Mouse (Mus musculus) E14TG2a.4 (cell line): Measurements from ENCODE around the gene Tmppe.
A peak's percentile ranks its signal among the peaks of the same experiment; 100 is the strongest.
"Not testable (repeated sequence)": the region's sequence is repeated elsewhere in the genome, so short reads cannot be mapped to it uniquely, and the experiment has no call there.

Source experiments
- H3K27me3 ChIP-seq: 2 replicates; pipeline ENCODE4 v1.6.1; 2014; ENCODE audit warnings: low read length, control low read depth; ENCODE audit not compliant: insufficient read depth
- H3K36me3 ChIP-seq: 2 replicates; pipeline ENCODE4 v1.6.1; 2014; ENCODE audit warnings: low read length, control low read depth; ENCODE audit not compliant: insufficient read depth
- H3K4me1 ChIP-seq: replicated peaks from 2 replicates; pipeline ENCODE4 v1.6.1; 2014; ENCODE audit warnings: low read depth, low read length, control low read depth
- H3K4me3 ChIP-seq: replicated peaks from 2 replicates; pipeline ENCODE4 v1.5.1; 2014; ENCODE audit warnings: mild to moderate bottlenecking, low read length
- H3K9me3 ChIP-seq: 2 replicates; pipeline ENCODE4 v1.6.1; 2014; ENCODE audit warnings: low read length, control low read depth
- CTCF ChIP-seq: conservative IDR thresholded peaks from 2 replicates; pipeline ENCODE4 v1.5.1; 2014; ENCODE audit warnings: low read length
- NANOG ChIP-seq: IDR thresholded peaks from 2 replicates; pipeline ENCODE4 v1.6.1; 2014; ENCODE audit warnings: borderline replicate concordance, low read length, mixed read lengths
- POU5F1 ChIP-seq: IDR thresholded peaks from 2 replicates; pipeline ENCODE4 v1.6.1; 2014; ENCODE audit warnings: low read length, borderline replicate concordance

The Tmppe gene

DNA sequence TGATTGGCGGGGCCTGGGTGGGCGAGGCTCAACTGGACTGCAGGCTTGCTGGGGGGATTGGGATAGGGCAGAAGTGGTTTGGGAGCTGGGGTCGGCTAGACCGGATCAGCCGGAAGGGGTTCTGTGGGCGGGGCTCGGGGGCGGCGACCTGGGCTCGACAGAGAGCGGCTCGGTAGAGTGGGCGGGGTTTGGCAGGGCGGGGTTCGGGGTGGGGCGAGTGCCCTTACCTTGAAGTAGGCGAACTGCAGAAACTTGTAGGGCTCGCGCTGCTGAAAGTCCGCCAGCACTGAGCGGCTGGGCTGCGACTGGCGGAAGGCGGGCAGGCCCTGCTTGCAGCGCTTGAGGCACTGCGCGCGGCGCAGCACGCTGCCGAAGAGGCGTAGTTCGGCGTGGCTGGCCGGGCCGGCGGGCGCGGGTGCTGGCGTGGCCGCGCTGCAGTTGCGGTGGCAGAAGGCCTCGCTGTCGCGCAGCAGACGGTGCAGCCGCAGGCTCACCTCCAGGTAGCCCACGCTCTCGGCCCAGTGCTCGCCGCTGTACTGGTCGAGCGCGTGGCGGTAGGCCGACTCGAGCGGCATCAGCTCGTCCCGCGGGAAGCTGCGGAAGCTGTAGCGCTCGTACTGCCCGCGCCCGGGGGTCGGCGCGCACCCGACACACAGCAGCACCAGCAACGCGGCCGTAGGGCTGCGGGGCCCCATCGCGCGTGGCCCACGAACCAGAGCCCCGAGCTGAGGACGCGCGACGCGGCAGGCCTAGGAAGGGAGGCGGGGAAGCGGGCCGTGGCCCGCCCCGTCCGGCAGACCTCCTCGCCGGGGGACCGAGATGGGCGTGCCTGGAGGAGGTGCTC, 10.8 kb upstream of the Tmppe start, which contains the start of gene Crtap:
Gene Crtap, minus strand, starts transcription at position 771 of the 844 bp plus-strand sequence.
- Histone ChIP-seq H3K4me3 (peak within 1 kb of the TSS; percentile 92), H3K4me1 (peaks cover 82% of the 10 kb centered on the region), H3K27me3 (no peaks in the 10 kb centered on the region), H3K36me3 (peaks cover 38% of the 10 kb centered on the region), H3K9me3 (no peaks in the 10 kb centered on the region)
- TF ChIP-seq NANOG (no peak), CTCF (no peak), POU5F1 (no peak)

DNA sequence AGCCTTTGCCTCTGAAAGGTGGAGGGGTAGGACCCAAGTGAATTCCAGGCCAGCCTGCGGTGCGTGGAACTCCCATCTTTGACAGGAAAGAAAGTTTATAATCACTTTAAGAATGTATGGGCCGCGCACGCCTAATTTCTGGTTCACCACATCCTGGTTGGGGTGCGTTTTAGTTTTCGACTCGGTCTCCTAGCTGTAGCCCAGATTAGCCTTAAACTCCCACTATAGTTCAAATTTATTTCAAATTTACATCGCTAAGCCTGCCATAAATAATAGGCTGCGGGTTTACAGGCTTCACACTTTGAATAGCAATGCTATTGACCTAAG, 10.2 kb upstream of the Tmppe start:
- no peaks in the 10 kb centered on the region for H3K27me3 ChIP-seq
- TF ChIP-seq CTCF: no peak
- no peak for TF ChIP-seq NANOG
- no peak for TF ChIP-seq POU5F1
- H3K4me1 ChIP-seq: peaks cover 82% of the 10 kb centered on the region
- peaks cover 32% of the 10 kb centered on the region for H3K36me3 ChIP-seq
- H3K4me3 ChIP-seq: peak overlapping the region; percentile 92
- H3K9me3 ChIP-seq: no peaks in the 10 kb centered on the region

DNA sequence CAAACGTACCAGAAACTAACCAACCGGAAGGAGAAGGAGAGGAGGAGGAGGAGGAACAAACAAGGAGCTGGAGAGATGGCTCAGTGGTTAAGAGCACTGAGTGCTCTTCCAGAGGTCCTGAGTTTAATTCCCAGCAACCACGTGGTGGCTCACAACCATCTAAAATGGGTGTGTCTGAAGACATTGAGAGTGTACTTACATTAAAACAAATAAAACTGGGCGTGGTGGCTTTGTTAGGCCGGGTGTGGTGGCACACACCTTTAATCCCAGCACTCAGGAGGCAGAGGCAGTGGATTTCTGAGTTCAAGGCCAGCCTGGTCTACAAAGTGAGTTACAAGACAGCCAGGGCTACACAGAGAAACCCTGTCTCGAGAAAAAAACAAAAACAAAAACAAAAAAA, 6.8 kb upstream of the Tmppe start:
- peaks cover 74% of the 10 kb centered on the region for H3K4me1 ChIP-seq
- H3K36me3 ChIP-seq, H3K27me3 ChIP-seq, H3K9me3 ChIP-seq, H3K4me3 ChIP-seq: not testable (repeated sequence)

DNA sequence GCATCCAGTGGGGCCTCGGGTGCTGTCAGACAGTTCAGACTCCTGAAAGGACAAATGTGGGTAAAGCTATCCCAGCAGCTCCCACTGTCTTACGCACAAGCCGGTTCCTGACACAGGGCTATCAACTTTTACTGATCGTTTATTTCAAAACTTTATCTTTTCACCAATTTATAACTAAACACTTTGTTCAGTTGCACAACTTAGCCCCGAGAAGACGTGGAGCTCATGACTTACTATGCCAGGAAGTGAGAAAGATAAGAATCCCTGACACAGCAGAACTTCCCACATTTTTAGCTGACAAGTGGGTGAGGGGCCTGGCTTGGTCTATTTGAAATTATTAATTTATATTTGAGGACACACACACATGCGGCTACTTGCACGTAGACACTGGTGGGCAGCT, 6.2 kb upstream of the Tmppe start:
- no peaks in the 10 kb centered on the region for H3K27me3 ChIP-seq
- H3K9me3 ChIP-seq: no peaks in the 10 kb centered on the region
- peak overlapping the region; percentile 45 for H3K4me3 ChIP-seq
- TF ChIP-seq NANOG (no peak), CTCF (no peak), POU5F1 (no peak)
- H3K4me1 ChIP-seq: peaks cover 78% of the 10 kb centered on the region
- H3K36me3 ChIP-seq: no peaks in the 10 kb centered on the region

DNA sequence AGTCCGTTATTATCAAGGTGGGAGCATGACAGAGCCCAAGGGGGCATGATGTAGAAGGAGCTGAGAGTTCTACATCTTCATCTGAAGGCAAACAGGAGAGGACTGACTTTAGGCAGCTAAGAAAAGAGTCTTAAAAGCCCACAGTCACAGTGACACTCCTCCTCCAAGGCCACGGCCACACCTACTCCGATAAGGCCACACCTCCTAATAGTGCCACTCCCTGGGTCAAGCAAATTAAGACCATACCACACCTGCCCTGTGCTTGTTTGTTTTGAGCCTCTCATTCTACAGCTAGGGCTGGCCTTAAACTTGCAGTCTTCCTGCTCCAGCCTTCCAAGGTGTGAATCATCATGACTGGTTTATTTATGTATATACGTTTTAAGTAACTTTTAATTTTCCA, 5.6 kb upstream of the Tmppe start:
- no peak for TF ChIP-seq POU5F1
- H3K9me3 ChIP-seq: no peaks in the 10 kb centered on the region
- H3K36me3 ChIP-seq: no peaks in the 10 kb centered on the region
- peaks cover 83% of the 10 kb centered on the region for H3K4me1 ChIP-seq
- H3K4me3 ChIP-seq: peak overlapping the region; percentile 45
- no peaks in the 10 kb centered on the region for H3K27me3 ChIP-seq

DNA sequence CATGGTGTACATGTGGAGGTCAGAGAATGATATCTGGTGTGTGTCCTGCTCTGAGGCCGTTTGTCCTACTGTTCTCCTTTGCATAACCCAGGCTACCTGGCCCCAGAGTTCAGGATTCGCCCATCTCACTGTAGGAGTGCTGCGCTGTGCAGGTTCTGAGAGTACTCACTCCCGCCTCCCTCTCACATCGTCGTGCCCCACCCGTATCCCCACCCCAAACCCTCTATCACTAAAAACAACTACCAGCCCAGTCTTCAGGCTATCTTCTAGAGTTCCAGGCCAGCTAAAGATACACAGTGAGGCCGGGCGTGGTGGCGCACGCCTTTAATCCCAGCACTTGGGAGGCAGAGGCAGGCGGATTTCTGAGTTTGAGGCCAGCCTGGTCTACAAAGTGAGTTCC, 1.2 kb upstream of the Tmppe start:
- Histone ChIP-seq H3K4me1 (peaks cover 63% of the 10 kb centered on the region), H3K36me3 (peaks cover 15% of the 10 kb centered on the region), H3K4me3 (no peak overlapping the region), H3K27me3 (no peaks in the 10 kb centered on the region), H3K9me3 (peaks cover 29% of the 10 kb centered on the region)
- TF ChIP-seq CTCF (no peak), NANOG (no peak), POU5F1 (no peak)

DNA sequence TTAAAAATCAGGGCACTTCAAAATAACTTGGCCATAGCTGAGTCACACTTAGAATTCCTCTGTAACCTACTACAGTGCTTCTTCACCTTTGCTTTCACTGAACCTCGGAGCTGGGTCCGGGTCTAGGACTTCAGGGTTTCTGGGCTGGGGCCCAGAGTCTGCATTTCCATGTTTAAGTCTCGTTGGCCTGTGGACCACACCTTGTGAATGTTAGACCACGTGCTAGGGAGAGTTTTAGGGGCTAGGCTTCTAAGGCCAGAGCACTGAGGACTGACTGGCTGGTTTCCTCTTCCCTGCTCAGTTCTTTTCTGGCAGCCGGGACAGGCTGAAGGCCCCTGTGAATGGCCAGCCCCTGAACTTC, 337 bp upstream of the Tmppe start:
- Histone ChIP-seq H3K36me3 (peaks cover 24% of the 10 kb centered on the region), H3K9me3 (peaks cover 38% of the 10 kb centered on the region), H3K4me1 (peaks cover 63% of the 10 kb centered on the region), H3K27me3 (no peaks in the 10 kb centered on the region), H3K4me3 (peak overlapping the region; percentile 95)
- TF ChIP-seq CTCF (no peak), NANOG (no peak), POU5F1 (no peak)

DNA sequence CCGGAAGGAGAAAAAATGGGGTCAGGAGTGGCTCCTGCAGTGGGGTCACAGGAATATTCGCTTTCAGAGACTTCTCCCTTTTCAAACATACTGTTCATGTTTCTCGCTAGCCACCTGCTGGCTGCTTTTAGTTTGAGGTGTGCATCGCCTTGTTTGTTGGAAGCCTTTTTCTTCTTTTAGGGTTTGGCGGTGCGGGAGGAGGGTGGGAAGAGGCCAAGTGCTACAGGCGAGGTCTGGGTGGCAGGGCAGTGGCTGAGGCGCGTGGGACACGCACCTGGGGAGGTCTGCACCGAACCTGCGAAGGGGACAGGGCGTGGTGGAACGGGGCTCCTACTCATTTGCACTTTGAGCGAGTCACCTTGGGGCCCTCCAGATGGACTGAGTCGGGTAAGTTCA, 778 bp downstream of the Tmppe start:
- H3K4me3 ChIP-seq: peak overlapping the region; percentile 95
- peaks cover 60% of the 10 kb centered on the region for H3K4me1 ChIP-seq
- peaks cover 49% of the 10 kb centered on the region for H3K9me3 ChIP-seq
- TF ChIP-seq NANOG (no peak), CTCF (peak; percentile 19; the same call in 1 of the 2 replicates), POU5F1 (no peak)
- no peaks in the 10 kb centered on the region for H3K27me3 ChIP-seq
- H3K36me3 ChIP-seq: peaks cover 35% of the 10 kb centered on the region

DNA sequence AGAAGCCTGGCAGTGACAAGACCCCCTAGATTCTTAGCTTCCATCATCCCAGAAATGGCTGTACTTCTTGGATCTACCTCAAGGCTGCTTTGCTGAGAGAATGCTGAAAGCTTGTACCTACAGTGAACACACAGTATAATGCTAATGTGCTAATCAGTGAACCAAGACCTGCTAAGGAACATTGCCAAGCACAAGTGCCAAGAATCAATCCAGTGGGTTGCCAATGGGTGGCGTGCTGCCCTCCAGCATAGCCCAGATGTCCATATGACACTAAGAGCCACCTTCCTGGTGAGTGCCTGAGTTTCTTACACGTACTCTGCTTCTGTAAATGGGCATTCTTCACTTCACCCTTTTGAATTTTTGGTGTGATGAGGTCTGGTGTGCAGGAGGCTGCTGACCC, 6.8 kb downstream of the Tmppe start:
- Histone ChIP-seq H3K4me1 (peaks cover 24% of the 10 kb centered on the region; the same call in 1 of the 2 replicates), H3K4me3 (no peak overlapping the region; the same call in 1 of the 2 replicates), H3K36me3 (peaks cover 94% of the 10 kb centered on the region), H3K9me3 (peaks cover 98% of the 10 kb centered on the region), H3K27me3 (no peaks in the 10 kb centered on the region)
- TF ChIP-seq NANOG: no peak
